Mouse (Mus musculus) stomach, postnatal 0 days (tissue): ENCODE data around the gene Ecm2. TPM values are rescaled to one million over a fixed set of nuclear protein-coding genes. Genes with fewer than 3 reads are reported as not detected.

Source experiments
- ATAC-seq: fragments of 200-750 bp; cut with Nextera tagmentation; 2 replicates; pipeline ENCODE4 v1.8.0; 2017; ENCODE audit not compliant: low FRiP score, low TSS enrichment
- DNase-seq: peaks from one replicate; pipeline ENCODE4 v3.0.0-alpha.2; 2016; ENCODE audit warnings: low spot score
- H3K27ac ChIP-seq: fragments of 300-500 bp; sonication (generic); replicated peaks from 2 replicates; pipeline ENCODE4 v1.5.1; 2014; ENCODE audit warnings: mild to moderate bottlenecking, control low read depth
- H3K27me3 ChIP-seq: fragments of 300-500 bp; sonication (generic); 2 replicates; pipeline ENCODE4 v1.6.1; 2014; ENCODE audit warnings: low read length; ENCODE audit not compliant: control insufficient read depth, insufficient read depth
- H3K36me3 ChIP-seq: fragments of 300-500 bp; sonication (generic); 2 replicates; pipeline ENCODE4 v1.6.1; 2014; ENCODE audit warnings: low read length, mixed read lengths; ENCODE audit not compliant: control insufficient read depth, insufficient read depth
- H3K4me1 ChIP-seq: fragments of 300-500 bp; sonication (generic); replicated peaks from 2 replicates; pipeline ENCODE4 v1.6.1; 2014; ENCODE audit warnings: antibody characterized with exemption; ENCODE audit not compliant: control insufficient read depth, insufficient read depth
- H3K4me2 ChIP-seq: fragments of 300-500 bp; sonication (generic); replicated peaks from 2 replicates; pipeline ENCODE4 v1.6.1; 2014; ENCODE audit warnings: low read depth, mild to moderate bottlenecking, control low read depth, moderate library complexity
- H3K4me3 ChIP-seq: fragments of 300-500 bp; sonication (generic); 2 replicates; pipeline ENCODE4 v1.5.1; 2014; ENCODE audit warnings: low read depth, low read length, control low read depth
- H3K9ac ChIP-seq: fragments of 300-500 bp; sonication (generic); 2 replicates; pipeline ENCODE4 v1.6.1; 2014; ENCODE audit warnings: mild to moderate bottlenecking, low read length, control low read depth, mixed read lengths
- H3K9me3 ChIP-seq: fragments of 300-500 bp; sonication (generic); 2 replicates; pipeline ENCODE4 v1.6.1; 2016; ENCODE audit warnings: low read length; ENCODE audit not compliant: control insufficient read depth
- CTCF ChIP-seq: IDR thresholded peaks from 2 replicates; pipeline ENCODE4 v1.5.1; 2016; ENCODE audit warnings: antibody characterized with exemption, low read depth, mild to moderate bottlenecking, moderate library complexity
- EP300 ChIP-seq: optimal IDR thresholded peaks from 2 replicates; pipeline ENCODE3; 2016; ENCODE audit warnings: antibody characterized with exemption
- WGBS: fragments of 180-500 bp; shearing (Covaris S2); extraction: QIAGEN DNeasy Blood & Tissue Kit; methylation state at CpG from one replicate; pipeline ENCODE4 v1.1.7; 2014; 5-methylcytosine and 5-hydroxymethylcytosine counted together
- polyA plus RNA-seq: library from polyadenylated mRNA; unstranded; fragments of >200 nt; fragmentation: Nextera tagmentation; extraction: Ambion mirVana; gene quantifications from 2 replicates; pipeline ENCODE4 v1.2.1, GENCODE M21; 2015

Gene Ecm2
- 2.0 and 2.2 TPM in 2 replicates for polyA plus RNA-seq

DNA sequence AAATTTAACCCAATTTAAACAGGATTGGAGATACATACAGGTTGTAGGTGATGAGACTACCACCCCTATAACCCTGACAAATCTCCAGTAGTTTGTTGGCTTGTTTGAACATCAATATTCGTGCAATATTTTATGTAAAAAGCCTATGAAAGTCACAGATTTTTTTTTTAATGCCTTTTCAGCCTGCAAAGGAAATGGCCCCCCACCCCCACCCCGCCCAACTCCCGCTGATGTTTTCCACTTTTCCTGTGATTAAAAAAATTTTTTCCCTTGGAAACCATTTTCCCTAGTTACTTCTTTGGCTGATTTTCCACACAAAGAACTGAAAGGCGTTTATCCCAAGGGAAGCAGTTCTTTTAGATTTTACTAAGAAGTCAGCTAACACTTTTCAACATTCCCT lies at the start of gene Ecm2:
TSS of gene Ecm2 (plus strand) at position 301 of the 400 bp plus-strand sequence.
- WGBS, result 57% methylated on average over 4 of the region's 4 CpGs
- no peak for DNase-seq

DNA sequence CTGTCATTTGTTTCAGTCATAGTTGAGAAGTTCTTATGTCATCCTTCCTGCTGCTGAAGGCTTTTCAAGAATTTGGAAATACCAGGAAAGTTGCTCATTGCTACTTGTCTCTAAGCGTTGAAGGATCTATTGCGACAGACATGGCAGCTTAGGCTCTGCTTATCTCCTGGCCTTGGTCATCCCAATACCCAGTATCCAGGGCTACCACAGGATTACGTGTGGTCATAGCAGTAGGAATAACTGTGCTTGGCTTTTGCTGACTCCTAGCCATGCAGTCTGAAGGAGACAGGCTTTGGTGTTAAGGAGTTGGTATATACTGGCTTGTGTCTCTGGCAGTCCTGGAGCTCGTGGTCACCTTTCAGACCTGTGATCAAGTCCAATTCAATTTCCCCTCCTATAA lies 44.3 kb upstream of the Ecm2 start:
- Histone ChIP-seq H3K27me3 (no peaks in the 10 kb centered on the region), H3K4me3 (no peak overlapping the region), H3K9me3 (no peaks in the 10 kb centered on the region), H3K36me3 (peaks cover 12% of the 10 kb centered on the region), H3K9ac (no peak overlapping the region), H3K27ac (peak overlapping the region; percentile 79), H3K4me1 (no peaks in the 10 kb centered on the region), H3K4me2 (no peak overlapping the region)
- WGBS, result 58% methylated on average over 4 of the region's 4 CpGs
- DNase-seq, result no peak
- TF ChIP-seq EP300 (no peak), CTCF (no peak)
- no peak; the same call in 1 of the 2 replicates for ATAC-seq

More for the DNA sequence above, at the start of gene Ecm2:
- Histone ChIP-seq H3K4me2 (0 out of 2 replicates have a peak within 1 kb of the TSS, but pooled peaks have one; percentile 6), H3K4me3 (0 out of 2 replicates have a peak within 1 kb of the TSS, but pooled peaks have one; percentile 4), H3K36me3 (no peaks in the 10 kb centered on the region), H3K9ac (no peak within 1 kb of the TSS), H3K4me1 (no peaks in the 10 kb centered on the region), H3K9me3 (no peaks in the 10 kb centered on the region), H3K27me3 (no peaks in the 10 kb centered on the region), H3K27ac (no peak within 1 kb of the TSS)
- ATAC-seq, result no peak
- no peak for TF ChIP-seq CTCF
- TF ChIP-seq EP300, result no peak

DNA sequence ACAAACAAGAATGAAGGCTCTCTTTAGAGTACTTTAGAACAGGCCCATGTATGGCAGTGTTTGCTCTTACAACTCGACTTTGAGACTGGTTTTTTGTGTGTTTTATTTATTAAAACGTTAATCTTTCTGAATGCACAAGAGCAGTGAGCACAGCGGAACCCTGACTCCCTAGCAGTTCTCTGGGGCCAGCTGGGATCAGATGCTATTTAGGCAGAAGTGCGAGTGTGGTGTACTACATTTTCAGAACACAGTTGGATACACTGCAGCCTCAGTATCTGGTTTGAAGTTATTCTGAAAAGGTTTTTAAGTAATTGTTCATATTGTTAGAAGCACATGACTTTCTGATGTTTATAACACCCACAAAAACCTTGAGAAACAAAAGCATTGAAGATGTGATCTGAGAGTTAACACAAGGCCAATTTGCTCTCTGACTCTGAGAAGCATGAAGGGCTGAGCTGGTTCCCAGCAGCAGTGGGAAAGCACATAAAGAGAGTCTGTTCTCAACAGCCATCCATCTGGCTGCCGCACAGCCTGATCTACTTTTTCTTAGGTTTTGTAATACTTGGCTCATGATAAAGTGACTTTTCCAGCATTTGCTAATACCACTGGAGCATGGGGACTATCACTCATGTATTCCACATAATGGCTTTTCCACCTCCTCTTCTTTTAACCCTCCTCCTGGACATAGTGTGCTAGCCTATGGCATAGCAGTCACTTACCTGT lies 43.8 kb upstream of the Ecm2 start:
- peak; percentile 45; the same call in 1 of the 2 replicates for ATAC-seq
- no peaks in the 10 kb centered on the region for H3K4me1 ChIP-seq
- H3K9ac ChIP-seq, result no peak overlapping the region
- no peaks in the 10 kb centered on the region for H3K9me3 ChIP-seq
- peaks cover 10% of the 10 kb centered on the region for H3K36me3 ChIP-seq
- no peak for TF ChIP-seq CTCF
- no peak for TF ChIP-seq EP300
- DNase-seq, result no peak
- no peak overlapping the region for H3K4me3 ChIP-seq
- WGBS, result 45% methylated on average over 5 of the region's 5 CpGs
- H3K27me3 ChIP-seq, result no peaks in the 10 kb centered on the region
- H3K4me2 ChIP-seq, result no peak overlapping the region
- H3K27ac ChIP-seq, result peak overlapping the region; percentile 79

DNA sequence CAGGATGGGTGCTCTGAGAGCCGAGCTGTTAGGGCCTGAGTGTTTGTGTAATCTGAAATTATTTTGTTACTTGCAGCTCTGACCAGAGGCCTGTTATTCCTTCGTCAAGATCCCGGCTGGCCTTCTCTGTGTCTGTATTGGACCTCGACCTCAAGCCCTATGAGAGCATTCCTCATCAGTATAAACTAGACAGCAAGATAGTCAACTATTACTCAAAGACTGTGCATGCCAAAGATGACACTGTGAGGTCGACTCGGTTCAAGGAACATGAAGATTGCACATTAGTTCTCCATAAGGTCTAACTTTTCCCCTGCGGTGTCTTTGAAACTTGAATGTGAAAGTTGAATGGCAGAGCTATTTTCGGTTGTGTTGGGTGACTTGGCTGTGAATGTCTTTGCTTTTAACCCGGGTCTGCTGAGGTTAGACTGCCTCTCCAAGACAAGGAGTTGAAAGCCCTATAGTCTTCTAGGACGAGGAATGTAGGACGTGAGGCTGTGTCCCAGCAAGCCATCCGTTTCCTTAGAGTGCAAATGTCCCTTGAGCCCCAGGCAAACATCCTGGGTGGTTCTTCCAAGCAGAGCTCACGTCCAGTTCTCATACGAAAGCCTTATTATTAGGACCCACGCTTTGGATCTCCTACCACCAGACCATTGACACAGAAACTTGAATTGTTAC lies 43.0 kb upstream of the Ecm2 start:
- no peak for TF ChIP-seq CTCF
- no peak for TF ChIP-seq EP300
- Histone ChIP-seq H3K9me3 (no peaks in the 10 kb centered on the region), H3K9ac (no peak overlapping the region), H3K4me1 (no peaks in the 10 kb centered on the region), H3K36me3 (peaks cover 10% of the 10 kb centered on the region; the same call in 1 of the 2 replicates), H3K4me2 (no peak overlapping the region), H3K27me3 (no peaks in the 10 kb centered on the region), H3K27ac (peak overlapping the region; percentile 79), H3K4me3 (no peak overlapping the region)
- peak; percentile 30; the same call in 1 of the 2 replicates for ATAC-seq
- DNase-seq, result no peak
- WGBS, result 68% methylated on average over 15 of the region's 15 CpGs

DNA sequence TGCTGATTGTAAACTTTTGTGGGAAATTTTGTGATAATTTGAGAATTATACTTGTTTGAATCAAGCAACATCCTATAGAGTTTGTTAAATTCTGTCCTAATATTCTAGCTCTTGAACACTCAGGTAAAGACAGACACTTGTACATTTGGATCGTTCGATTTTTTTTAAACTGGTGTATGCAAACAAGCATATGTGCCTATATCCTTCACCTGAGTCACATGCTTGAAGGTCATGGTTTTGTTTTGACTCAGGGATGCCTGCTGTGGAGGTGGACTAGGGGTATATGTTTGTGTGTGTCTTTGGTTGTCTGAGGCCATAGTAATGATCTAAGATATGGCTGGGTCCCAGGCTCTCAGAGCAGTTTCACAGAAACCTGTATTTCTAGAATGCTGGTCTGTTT lies 41.7 kb upstream of the Ecm2 start:
- TF ChIP-seq EP300 (no peak), CTCF (no peak)
- H3K27ac ChIP-seq, result no peak overlapping the region

DNA sequence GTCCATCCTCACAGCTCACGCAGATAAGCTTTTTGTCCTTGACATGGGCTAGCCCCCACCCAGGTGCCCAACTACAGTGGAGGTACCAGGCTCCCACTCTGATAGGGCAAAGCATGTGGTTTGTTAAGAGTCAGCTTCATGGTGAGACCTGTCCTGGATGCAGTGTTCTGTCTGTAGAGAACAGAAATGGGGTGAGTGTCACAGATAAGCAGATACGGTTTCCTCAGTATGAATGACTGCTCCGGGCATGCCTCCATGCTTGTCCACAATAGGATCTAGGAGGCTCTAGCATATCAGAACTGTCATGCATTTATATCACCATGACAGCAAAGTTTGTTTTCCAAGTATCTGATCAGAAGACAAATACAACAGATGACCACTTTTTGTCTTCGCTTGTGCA lies 38.7 kb upstream of the Ecm2 start:
- no peak for ATAC-seq
- TF ChIP-seq EP300, result no peak
- no peak for TF ChIP-seq CTCF
- H3K9me3 ChIP-seq, result no peaks in the 10 kb centered on the region
- no peak overlapping the region for H3K4me2 ChIP-seq
- H3K9ac ChIP-seq, result no peak overlapping the region
- DNase-seq, result no peak
- no peak overlapping the region for H3K4me3 ChIP-seq
- WGBS, result 87% methylated on average over 4 of the region's 4 CpGs
- no peaks in the 10 kb centered on the region for H3K27me3 ChIP-seq
- no peak overlapping the region for H3K27ac ChIP-seq
- peaks cover 2% of the 10 kb centered on the region; the same call in 1 of the 2 replicates for H3K36me3 ChIP-seq
- H3K4me1 ChIP-seq, result no peaks in the 10 kb centered on the region

More for the DNA sequence above, 41.7 kb upstream of the Ecm2 start:
- no peak overlapping the region for H3K9ac ChIP-seq
- no peaks in the 10 kb centered on the region for H3K9me3 ChIP-seq
- H3K27me3 ChIP-seq, result no peaks in the 10 kb centered on the region
- no peak overlapping the region for H3K4me2 ChIP-seq
- ATAC-seq (no peak), DNase-seq (no peak)
- peaks cover 10% of the 10 kb centered on the region; the same call in 1 of the 2 replicates for H3K36me3 ChIP-seq
- no peak overlapping the region for H3K4me3 ChIP-seq
- 92% methylated on average over 2 of the region's 2 CpGs for WGBS
- H3K4me1 ChIP-seq, result no peaks in the 10 kb centered on the region
